Mouse (Mus musculus) neural tube, embryonic 12.5 days (tissue): ENCODE data around the gene Hoga1. TPM values are rescaled to one million over a fixed set of nuclear protein-coding genes. Genes with fewer than 3 reads are reported as not detected.

Source experiments
- ATAC-seq: fragments of 200-750 bp; cut with Nextera tagmentation; 2 replicates; pipeline ENCODE4 v1.8.0; 2017; ENCODE audit warnings: low read depth, mild to moderate bottlenecking, moderate TSS enrichment, moderate library complexity; ENCODE audit not compliant: low FRiP score
- H3K27ac ChIP-seq: fragments of 300-500 bp; sonication (generic); 2 replicates; pipeline ENCODE4 v1.5.1; 2016
- H3K27me3 ChIP-seq: fragments of 300-500 bp; sonication (generic); replicated peaks from 2 replicates; pipeline ENCODE4 v1.6.1; 2016; ENCODE audit warnings: mild to moderate bottlenecking
- H3K36me3 ChIP-seq: fragments of 300-500 bp; sonication (generic); 2 replicates; pipeline ENCODE4 v1.6.1; 2016; ENCODE audit warnings: mild to moderate bottlenecking
- H3K4me1 ChIP-seq: fragments of 300-500 bp; sonication (generic); 2 replicates; pipeline ENCODE4 v1.6.1; 2016
- H3K4me2 ChIP-seq: fragments of 300-500 bp; sonication (generic); replicated peaks from 2 replicates; pipeline ENCODE4 v1.6.1; 2016; ENCODE audit warnings: mild to moderate bottlenecking
- H3K4me3 ChIP-seq: fragments of 300-500 bp; sonication (generic); 2 replicates; pipeline ENCODE4 v1.5.1; 2016
- H3K9ac ChIP-seq: fragments of 300-500 bp; sonication (generic); 2 replicates; pipeline ENCODE4 v1.6.1; 2016; ENCODE audit warnings: mild to moderate bottlenecking
- H3K9me3 ChIP-seq: fragments of 300-500 bp; sonication (generic); 2 replicates; pipeline ENCODE4 v1.6.1; 2016; ENCODE audit warnings: mild to moderate bottlenecking
- WGBS: fragments of 180-500 bp; shearing (Covaris S2); methylation state at CpG from one replicate; pipeline ENCODE4 v1.1.7; 2016; 5-methylcytosine and 5-hydroxymethylcytosine counted together
- polyA plus RNA-seq: library from polyadenylated mRNA; unstranded; fragments of >200 nt; fragmentation: Nextera tagmentation; extraction: Ambion mirVana; gene quantifications from 2 replicates; pipeline ENCODE4 v1.2.1, GENCODE M21; 2016

The Hoga1 gene
- polyA plus RNA-seq, 1 experiment from 2014 or later, result 1.0 TPM

- H3K4me1 ChIP-seq, result no peaks in the 10 kb centered on the region
- H3K27me3 ChIP-seq, result no peaks in the 10 kb centered on the region
- no peak overlapping the region for H3K4me3 ChIP-seq
- no peak overlapping the region for H3K9ac ChIP-seq
- no peak for ATAC-seq
- WGBS, result 71% methylated on average over 2 of the region's 2 CpGs
- H3K27ac ChIP-seq, result no peak overlapping the region
- no peaks in the 10 kb centered on the region for H3K36me3 ChIP-seq
- no peaks in the 10 kb centered on the region for H3K9me3 ChIP-seq
- no peak overlapping the region for H3K4me2 ChIP-seq
These were observed 10.5 kb downstream of the Hoga1 start for GRCm38 (mm10) chr19:42055881-42056280.

DNA sequence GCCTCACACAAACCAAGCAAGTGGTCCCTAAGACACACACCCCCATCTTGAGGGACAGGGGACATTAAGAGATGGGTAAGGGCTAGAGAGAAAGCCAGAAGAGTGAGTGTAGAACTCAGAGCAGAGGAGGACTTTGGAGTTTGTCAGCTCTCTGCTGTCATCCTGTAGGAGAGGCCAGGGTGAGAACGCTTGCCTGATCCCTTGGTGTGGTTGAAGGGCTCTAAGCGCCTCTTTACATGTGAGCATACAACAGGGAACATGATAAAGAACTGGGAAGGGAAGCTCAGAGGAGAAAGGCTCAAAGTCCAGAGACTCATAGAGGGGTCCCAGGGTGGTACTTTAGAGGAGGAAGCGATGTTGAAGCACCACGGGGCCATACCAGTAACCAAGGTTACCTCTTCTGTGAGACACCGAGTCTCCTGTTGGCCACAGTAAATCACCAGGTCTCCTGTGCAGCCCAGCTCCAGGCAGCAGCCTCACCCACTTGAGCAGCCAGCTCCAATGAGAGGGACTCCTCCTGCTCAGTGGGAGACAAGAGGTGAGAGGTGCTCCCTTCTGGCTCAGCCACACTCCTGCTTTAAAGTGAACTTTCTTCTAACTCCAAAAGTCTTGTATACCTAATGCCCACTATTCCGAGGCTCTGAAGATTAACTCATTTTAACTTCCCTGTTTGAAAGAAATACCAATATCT, 11.5 kb downstream of the Hoga1 start:
- Histone ChIP-seq H3K9me3 (no peaks in the 10 kb centered on the region), H3K4me3 (no peak overlapping the region), H3K27ac (no peak overlapping the region), H3K4me2 (no peak overlapping the region), H3K36me3 (no peaks in the 10 kb centered on the region), H3K4me1 (no peaks in the 10 kb centered on the region), H3K9ac (no peak overlapping the region), H3K27me3 (no peaks in the 10 kb centered on the region)
- ATAC-seq, result no peak
- 83% methylated on average over 6 of the region's 6 CpGs for WGBS

GRCm38 (mm10) chr19:42058426-42058825, 13.0 kb downstream of the Hoga1 start:
- WGBS, result 77% methylated on average over 7 of the region's 7 CpGs
- no peaks in the 10 kb centered on the region for H3K9me3 ChIP-seq
- no peak for ATAC-seq

GRCm38 (mm10) chr19:42061443-42061842, 16.0 kb downstream of the Hoga1 start:
- Histone ChIP-seq H3K4me2 (no peak overlapping the region), H3K4me3 (no peak overlapping the region), H3K27ac (no peak overlapping the region), H3K36me3 (no peaks in the 10 kb centered on the region), H3K9me3 (no peaks in the 10 kb centered on the region), H3K27me3 (no peaks in the 10 kb centered on the region), H3K9ac (no peak overlapping the region), H3K4me1 (no peaks in the 10 kb centered on the region)
- ATAC-seq, result no peak
- 91% methylated on average over 7 of the region's 7 CpGs for WGBS

More at GRCm38 (mm10) chr19:42058426-42058825, 13.0 kb downstream of the Hoga1 start:
- H3K27ac ChIP-seq, result no peak overlapping the region
- no peaks in the 10 kb centered on the region for H3K27me3 ChIP-seq
- H3K4me1 ChIP-seq, result no peaks in the 10 kb centered on the region
- no peaks in the 10 kb centered on the region for H3K36me3 ChIP-seq
- H3K4me3 ChIP-seq, result no peak overlapping the region
- H3K9ac ChIP-seq, result no peak overlapping the region
- H3K4me2 ChIP-seq, result no peak overlapping the region

GRCm38 (mm10) chr19:42068441-42069240, 23.2 kb downstream of the Hoga1 start:
- ATAC-seq, result no peak
- H3K27ac ChIP-seq, result no peak overlapping the region
- no peak overlapping the region for H3K9ac ChIP-seq
- no peak overlapping the region for H3K4me3 ChIP-seq
- no peaks in the 10 kb centered on the region for H3K9me3 ChIP-seq
- H3K4me1 ChIP-seq, result no peaks in the 10 kb centered on the region
- no peak overlapping the region for H3K4me2 ChIP-seq
- WGBS, result 84% methylated on average over 11 of the region's 11 CpGs
- H3K27me3 ChIP-seq, result no peaks in the 10 kb centered on the region
- no peaks in the 10 kb centered on the region for H3K36me3 ChIP-seq

DNA sequence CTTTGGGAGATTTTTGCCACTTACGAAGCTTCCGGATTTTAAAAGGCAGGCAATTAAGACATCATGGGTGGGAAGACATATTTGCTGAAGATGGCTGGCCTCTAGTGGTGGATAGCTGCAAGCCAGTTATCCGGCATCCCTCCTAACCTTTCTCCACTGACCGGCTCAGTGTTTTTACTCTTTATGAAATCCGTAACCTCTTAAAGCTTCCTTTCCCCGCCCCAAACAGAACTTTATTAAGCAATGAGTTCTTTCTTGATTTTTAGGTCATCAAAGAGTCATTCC, 23.8 kb downstream of the Hoga1 start:
- H3K36me3 ChIP-seq, result peaks cover under 1% of the 10 kb centered on the region; the same call in 1 of the 2 replicates
- H3K4me1 ChIP-seq, result no peaks in the 10 kb centered on the region
- 73% methylated on average over 6 of the region's 6 CpGs for WGBS
- H3K27me3 ChIP-seq, result no peaks in the 10 kb centered on the region
- H3K4me2 ChIP-seq, result no peak overlapping the region
- no peak overlapping the region for H3K4me3 ChIP-seq
- ATAC-seq, result no peak
- no peak overlapping the region for H3K9ac ChIP-seq
- H3K27ac ChIP-seq, result no peak overlapping the region
- no peaks in the 10 kb centered on the region for H3K9me3 ChIP-seq

- Histone ChIP-seq H3K4me3 (no peak overlapping the region), H3K4me1 (no peaks in the 10 kb centered on the region), H3K27ac (no peak overlapping the region), H3K4me2 (no peak overlapping the region), H3K36me3 (peaks cover 21% of the 10 kb centered on the region), H3K27me3 (no peaks in the 10 kb centered on the region), H3K9me3 (no peaks in the 10 kb centered on the region), H3K9ac (no peak overlapping the region)
- ATAC-seq, result no peak
- WGBS, result 82% methylated on average over 7 of the region's 7 CpGs
These were observed 25.8 kb downstream of the Hoga1 start for GRCm38 (mm10) chr19:42071221-42071620.

GRCm38 (mm10) chr19:42071886-42072608, 26.6 kb downstream of the Hoga1 start:
- H3K4me2 ChIP-seq, result no peak overlapping the region
- WGBS, result 87% methylated on average over 15 of the region's 15 CpGs
- no peaks in the 10 kb centered on the region for H3K27me3 ChIP-seq
- no peaks in the 10 kb centered on the region for H3K9me3 ChIP-seq
- H3K4me3 ChIP-seq, result no peak overlapping the region
- H3K4me1 ChIP-seq, result no peaks in the 10 kb centered on the region
- no peak overlapping the region for H3K9ac ChIP-seq
- ATAC-seq, result no peak
- peaks cover 26% of the 10 kb centered on the region for H3K36me3 ChIP-seq
- no peak overlapping the region for H3K27ac ChIP-seq

- 85% methylated on average over 7 of the region's 7 CpGs for WGBS
These were observed 27.4 kb downstream of the Hoga1 start for GRCm38 (mm10) chr19:42072802-42073201.

GRCm38 (mm10) chr19:42075051-42075450, 29.6 kb downstream of the Hoga1 start:
- Histone ChIP-seq H3K4me2 (no peak overlapping the region), H3K27ac (no peak overlapping the region), H3K27me3 (no peaks in the 10 kb centered on the region), H3K9ac (no peak overlapping the region), H3K4me1 (no peaks in the 10 kb centered on the region), H3K9me3 (no peaks in the 10 kb centered on the region), H3K4me3 (no peak overlapping the region), H3K36me3 (peaks cover 29% of the 10 kb centered on the region)
- WGBS, result 84% methylated on average over 2 of the region's 2 CpGs
- no peak for ATAC-seq

More at GRCm38 (mm10) chr19:42072802-42073201, 27.4 kb downstream of the Hoga1 start:
- ATAC-seq, result no peak
- H3K4me3 ChIP-seq, result no peak overlapping the region
- no peaks in the 10 kb centered on the region for H3K27me3 ChIP-seq
- H3K4me2 ChIP-seq, result no peak overlapping the region
- no peak overlapping the region for H3K9ac ChIP-seq
- H3K9me3 ChIP-seq, result no peaks in the 10 kb centered on the region
- H3K27ac ChIP-seq, result no peak overlapping the region
- peaks cover 29% of the 10 kb centered on the region for H3K36me3 ChIP-seq
- no peaks in the 10 kb centered on the region for H3K4me1 ChIP-seq

- Histone ChIP-seq H3K9ac (no peak overlapping the region), H3K36me3 (peaks cover 29% of the 10 kb centered on the region), H3K9me3 (no peaks in the 10 kb centered on the region), H3K4me1 (no peaks in the 10 kb centered on the region), H3K4me2 (no peak overlapping the region), H3K27ac (no peak overlapping the region), H3K27me3 (no peaks in the 10 kb centered on the region), H3K4me3 (no peak overlapping the region)
- ATAC-seq, result no peak
- WGBS, result 88% methylated on average over 16 of the region's 16 CpGs
These were observed 30.6 kb downstream of the Hoga1 start for GRCm38 (mm10) chr19:42075992-42076391.

DNA sequence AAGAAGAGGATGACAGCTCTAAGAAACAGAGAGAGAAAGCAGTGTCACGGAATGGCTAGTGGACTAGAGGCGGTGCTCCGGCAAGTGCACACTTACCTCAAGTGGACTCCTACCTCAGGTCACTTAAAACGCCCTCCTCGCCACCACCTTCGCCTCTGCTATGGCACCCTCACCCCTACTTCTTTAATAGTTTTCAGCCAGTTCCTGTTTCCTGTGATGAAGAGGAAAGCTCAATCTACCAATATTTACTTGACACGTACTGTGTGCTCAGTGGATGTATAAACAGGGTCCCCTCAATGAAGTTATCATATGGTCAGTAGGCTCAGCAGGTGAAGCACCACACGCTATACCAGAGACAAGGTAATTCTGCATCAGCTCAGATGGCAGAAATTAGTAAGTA, 33.2 kb downstream of the Hoga1 start:
- Histone ChIP-seq H3K27me3 (no peaks in the 10 kb centered on the region), H3K9ac (no peak overlapping the region), H3K36me3 (peaks cover 29% of the 10 kb centered on the region), H3K4me1 (no peaks in the 10 kb centered on the region), H3K9me3 (no peaks in the 10 kb centered on the region), H3K4me2 (no peak overlapping the region), H3K27ac (no peak overlapping the region), H3K4me3 (no peak overlapping the region)
- 97% methylated on average over 8 of the region's 8 CpGs for WGBS
- ATAC-seq, result no peak
